Mouse (Mus musculus) G1E (cell line): Measurements from ENCODE around the gene Arid5b.

Experiments
- CTCF ChIP-seq: IDR thresholded peaks from 2 replicates; pipeline ENCODE4 v1.5.1; 2012; ENCODE audit warnings: low read depth, low read length, inconsistent platforms, mixed read lengths
- GATA1 ChIP-seq: IDR thresholded peaks from 2 replicates; pipeline ENCODE4 v1.6.1; 2012; ENCODE audit warnings: borderline replicate concordance, low read length, inconsistent platforms, mixed read lengths
- POLR2AphosphoS5 ChIP-seq: IDR thresholded peaks from 2 replicates; pipeline ENCODE4 v1.6.1; 2012; ENCODE audit warnings: low read depth, low read length, inconsistent platforms; ENCODE audit not compliant: insufficient replicate concordance
- TAL1 ChIP-seq: conservative IDR thresholded peaks from 2 replicates; pipeline ENCODE4 v1.6.1; 2012; ENCODE audit warnings: low read depth, low read length, inconsistent platforms, mixed read lengths

DNA sequence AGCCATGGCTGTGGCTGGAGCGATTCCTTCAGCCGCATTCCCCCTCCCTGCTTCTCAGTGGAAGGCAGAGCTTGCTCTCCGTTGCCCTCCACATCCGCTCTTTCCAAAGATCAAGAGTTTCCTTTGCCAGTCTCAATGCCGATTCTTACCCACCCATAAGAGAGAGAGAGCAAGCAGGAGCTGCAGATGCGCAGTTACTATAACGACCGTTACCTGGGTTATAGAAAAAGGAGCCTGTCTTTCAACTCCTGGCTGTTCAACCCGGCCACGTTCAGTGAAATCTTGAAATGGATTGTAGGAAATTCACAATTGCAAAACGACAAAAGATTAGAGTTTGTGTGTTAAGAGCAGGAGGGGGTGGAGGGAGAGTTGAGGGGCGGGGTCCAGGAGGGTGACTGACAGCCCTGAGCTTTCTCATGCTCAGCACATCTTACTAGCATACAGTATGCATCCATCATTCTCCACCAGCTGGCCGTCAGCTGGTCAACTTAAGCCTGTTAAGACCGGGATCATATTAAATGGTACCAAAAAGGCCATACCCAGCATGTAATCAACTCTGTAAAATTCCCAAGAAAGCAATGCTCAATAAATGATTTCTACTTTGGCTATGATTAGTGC is 227.1 kb downstream of the Arid5b start:
- no peak for TF ChIP-seq CTCF
- no peak for TF ChIP-seq POLR2AphosphoS5
- TF ChIP-seq TAL1 = no peak
- no peak for TF ChIP-seq GATA1
